Mouse (Mus musculus): ENCODE measurements around the gene Map3k1.

Map3k1 gene

GRCm38 (mm10) chr13:111725165-111726077, 83.4 kb downstream of the Map3k1 start:
- CTCF ChIA-PET = interaction anchor here in 3 of 4 experiments (0.6 to 1.1 kb wide), 4 partner anchors 13 to 233 kb away, joined by 3 to 6 read pairs (median 4); partner anchors contain the start of gene Gm49496 (in 1 of the 3)
- POLR2A ChIA-PET = interaction anchor here (0.5 to 3.9 kb wide), 49 partner anchors 8 to 1203 kb away, joined by 3 to 33 read pairs (median 4); partner anchors contain the start of genes Gpbp1 (in 2 of the 4) and Il6st (in 1 of the 4)

- CTCF ChIA-PET = interaction anchor here in 2 of 4 experiments (0.6 to 0.7 kb wide), 2 partner anchors 45 to 233 kb away, joined by 3 to 5 read pairs; no protein-coding TSS in a partner anchor
- POLR2A ChIA-PET = interaction anchor here (0.6 to 3.9 kb wide), 29 partner anchors 10 to 1783 kb away, joined by 3 to 33 read pairs (median 4); partner anchors contain the start of gene Gpbp1 (in 3 of the 4)
Measured at GRCm38 (mm10) chr13:111724811-111725164, 84.0 kb downstream of the Map3k1 start.

GRCm38 (mm10) chr13:111719726-111720125, 89.1 kb downstream of the Map3k1 start:
- CTCF ChIA-PET = no interaction called here
- POLR2A ChIA-PET = interaction anchor here (0.6 to 2.0 kb wide), 17 partner anchors 9 to 1327 kb away, joined by 3 to 19 read pairs (median 4); partner anchors contain the start of gene Gpbp1 (in 1 of the 4)

GRCm38 (mm10) chr13:111710531-111710930, 98.3 kb downstream of the Map3k1 start:
- ChIA-PET POLR2A (interaction anchor here in 3 of 4 experiments (0.7 to 3.3 kb wide), 4 partner anchors 10 to 24 kb away, joined by 3 to 10 read pairs (median 3); no protein-coding TSS in a partner anchor), CTCF (no interaction called here)

GRCm38 (mm10) chr13:111703952-111704351, 104.8 kb downstream of the Map3k1 start:
- ChIA-PET POLR2A (interaction anchor here in 3 of 4 experiments (0.6 to 4.0 kb wide), 13 partner anchors 9 to 750 kb away, joined by 3 to 35 read pairs (median 4); no protein-coding TSS in a partner anchor), CTCF (interaction anchor here in 1 of 4 experiments (0.6 kb wide), 1 partner anchor 135 kb away, joined by 18 read pairs; no protein-coding TSS in a partner anchor)

- ChIA-PET CTCF (interaction anchor here in 1 of 4 experiments (0.6 kb wide), 1 partner anchor 135 kb away, joined by 18 read pairs; no protein-coding TSS in a partner anchor), POLR2A (interaction anchor here in 3 of 4 experiments (0.6 to 4.0 kb wide), 11 partner anchors 10 to 750 kb away, joined by 3 to 35 read pairs (median 4); no protein-coding TSS in a partner anchor)
Measured at GRCm38 (mm10) chr13:111703396-111703795, 105.4 kb downstream of the Map3k1 start.

Data from embryonic stem cell, embryonic (primary cell).